Mouse (Mus musculus) ovary, postnatal 10 days (tissue): ENCODE data around the gene Fcgrt.
"Not testable (repeated sequence)": the region's sequence is repeated elsewhere in the genome, so short reads cannot be mapped to it uniquely, and the experiment has no call there.

ENCODE experiments used
- DNase-seq: peaks from one replicate; pipeline ENCODE4 v3.0.0; 2022; ENCODE audit warnings: low spot score

Fcgrt gene

DNA sequence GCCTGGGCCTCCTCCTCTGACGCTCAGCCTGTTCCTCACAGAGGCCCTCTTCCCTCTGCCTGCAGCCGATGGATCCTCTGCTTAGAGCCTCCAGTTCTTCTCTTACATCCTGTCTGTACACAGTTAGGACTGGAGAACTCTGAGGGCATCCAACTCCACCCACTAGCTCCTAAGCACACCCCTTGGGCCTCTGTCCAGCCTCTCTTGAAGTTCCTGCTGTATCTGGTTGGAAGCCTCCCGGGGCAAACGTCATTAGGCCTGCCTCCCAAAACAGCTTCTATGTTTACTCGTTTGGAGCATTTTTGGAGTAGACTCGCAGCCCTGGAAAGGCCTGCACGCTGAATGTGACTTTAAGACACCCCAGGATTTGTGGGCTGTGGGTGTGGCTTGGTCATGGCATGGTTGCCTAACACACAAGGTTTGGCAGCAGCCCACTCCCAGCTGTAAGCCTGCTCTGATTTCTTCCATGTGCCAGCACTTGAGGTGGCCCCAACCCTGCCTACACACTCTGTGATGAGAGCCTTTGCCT is at the start of gene Fcgrt:
Fcgrt (minus strand) TSS at position 200 of the 529 bp plus-strand sequence.
- DNase-seq = peak; percentile 70

DNA sequence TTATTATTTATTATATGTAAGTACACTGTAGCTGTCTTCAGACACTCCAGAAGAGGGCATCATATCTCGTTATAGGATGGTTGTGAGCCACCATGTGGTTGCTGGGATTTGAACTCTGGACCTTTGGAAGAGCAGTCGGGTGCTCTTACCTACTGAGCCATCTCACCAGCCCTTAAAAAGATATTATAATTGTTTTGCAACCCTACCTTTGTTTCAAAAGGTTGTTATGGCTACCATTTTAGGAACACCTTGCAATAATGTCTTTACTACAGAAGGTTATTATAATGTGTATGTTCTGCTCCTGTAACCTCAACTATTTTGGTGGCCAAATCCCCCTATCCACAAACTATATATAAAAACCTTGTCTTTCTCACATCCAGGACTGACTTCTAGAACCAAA is 49.4 kb upstream of the Fcgrt start:
- not testable (repeated sequence) for DNase-seq

DNA sequence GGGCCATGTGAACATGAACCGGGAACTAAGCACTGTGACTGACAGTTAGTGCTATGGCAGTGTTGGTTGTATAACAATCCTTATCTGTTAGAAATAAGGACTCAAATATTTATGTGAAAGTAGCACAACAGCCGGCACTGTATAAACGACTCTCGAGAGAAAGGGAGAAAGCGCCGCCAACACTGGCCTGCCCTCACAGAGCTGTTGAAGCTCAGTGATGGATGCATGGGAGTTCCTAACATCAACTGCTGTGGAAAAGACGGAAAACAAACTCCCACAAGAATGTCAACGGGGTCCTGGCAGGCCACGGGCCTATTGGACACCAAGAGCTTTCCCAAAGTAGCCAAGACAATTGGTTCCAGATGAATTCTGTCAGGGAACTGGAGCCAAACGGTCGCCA is 47.7 kb upstream of the Fcgrt start:
- DNase-seq = peak; percentile 33

DNA sequence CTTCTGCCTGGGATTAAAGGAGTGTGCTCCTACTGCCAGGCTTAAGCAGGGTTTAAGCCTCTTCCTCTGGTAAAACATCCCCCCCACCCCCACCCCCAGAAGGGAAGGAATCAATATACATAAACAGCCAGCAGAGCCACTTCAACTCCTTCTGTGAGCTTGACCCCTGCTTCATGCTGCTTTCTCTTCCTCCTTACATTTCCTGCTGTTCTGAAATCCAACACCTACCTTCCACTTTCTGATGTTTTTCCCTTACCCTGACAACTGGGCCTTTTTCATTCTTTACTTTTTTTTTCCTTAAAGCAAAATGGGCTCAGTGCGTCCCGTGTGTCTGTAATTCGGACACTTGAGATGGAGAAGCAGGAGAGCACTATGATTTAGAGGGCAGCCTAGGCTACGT is 46.7 kb upstream of the Fcgrt start:
- no peak for DNase-seq

DNA sequence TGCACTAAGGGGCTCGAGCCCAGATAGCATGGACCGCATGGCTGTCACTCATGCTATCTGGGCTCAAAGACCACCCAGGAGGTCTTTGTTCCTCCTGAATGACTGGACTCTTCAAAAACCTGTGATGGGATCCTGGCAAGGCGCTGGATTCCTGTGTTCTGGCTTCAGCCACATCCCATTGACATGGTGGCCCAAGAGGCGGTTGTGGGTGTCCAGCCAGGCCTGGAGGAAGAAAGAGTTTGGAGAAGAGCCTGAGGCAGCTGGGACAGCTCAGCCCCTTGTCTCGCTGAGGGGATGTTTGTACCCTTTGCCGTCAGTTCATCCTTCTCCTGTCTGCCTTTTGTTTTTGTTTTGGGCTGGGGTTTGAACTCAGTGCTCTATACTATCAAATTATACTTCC is 45.9 kb upstream of the Fcgrt start:
- DNase-seq = no peak

DNA sequence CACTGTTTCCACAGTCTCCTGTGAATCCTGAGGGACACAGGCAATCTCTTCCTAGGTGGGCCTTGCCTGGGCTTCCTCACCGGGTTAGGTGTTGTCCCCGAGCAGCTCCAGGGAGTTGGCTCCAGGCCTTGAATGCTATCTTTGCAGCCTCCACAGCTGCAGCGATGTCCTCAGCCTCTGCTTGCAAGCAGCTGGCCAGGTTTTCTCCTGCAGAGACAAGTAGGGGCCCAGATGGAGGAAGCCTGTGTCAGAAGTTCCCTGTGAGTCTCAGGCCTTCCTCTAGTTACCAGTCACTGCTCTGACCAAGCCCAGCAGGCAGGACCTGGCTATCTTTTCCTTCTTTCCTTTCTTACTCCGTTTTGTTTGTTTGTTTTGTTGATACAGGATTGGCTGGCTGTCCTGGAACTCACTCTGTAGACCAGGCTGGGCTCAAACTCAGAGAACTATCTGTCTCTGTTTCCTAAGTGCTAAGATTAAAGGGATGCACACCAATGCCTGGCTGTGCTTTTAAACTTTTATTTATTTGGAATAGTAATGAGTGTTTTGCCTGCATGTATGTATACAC is 45.0 kb upstream of the Fcgrt start:
- DNase-seq = no peak

DNA sequence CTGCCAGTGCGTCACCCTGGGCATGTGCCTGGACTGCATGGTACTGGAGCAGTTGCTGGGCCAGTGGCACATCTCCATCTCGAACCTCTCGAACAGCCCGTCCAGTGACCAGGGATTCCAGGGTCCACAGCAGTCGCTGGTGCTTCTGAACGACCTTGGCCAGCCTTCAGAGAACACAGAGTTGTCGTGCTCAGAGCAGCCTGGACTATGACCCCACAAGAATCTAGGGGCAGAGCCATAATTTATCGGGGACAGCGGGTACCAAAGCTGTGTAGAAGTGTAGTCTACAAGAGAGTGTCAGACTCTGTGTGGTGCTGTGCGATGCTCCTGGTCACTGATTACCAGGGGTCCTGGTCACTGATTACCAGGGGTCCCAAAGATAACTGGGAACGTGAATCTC is 44.2 kb upstream of the Fcgrt start:
- no peak for DNase-seq

DNA sequence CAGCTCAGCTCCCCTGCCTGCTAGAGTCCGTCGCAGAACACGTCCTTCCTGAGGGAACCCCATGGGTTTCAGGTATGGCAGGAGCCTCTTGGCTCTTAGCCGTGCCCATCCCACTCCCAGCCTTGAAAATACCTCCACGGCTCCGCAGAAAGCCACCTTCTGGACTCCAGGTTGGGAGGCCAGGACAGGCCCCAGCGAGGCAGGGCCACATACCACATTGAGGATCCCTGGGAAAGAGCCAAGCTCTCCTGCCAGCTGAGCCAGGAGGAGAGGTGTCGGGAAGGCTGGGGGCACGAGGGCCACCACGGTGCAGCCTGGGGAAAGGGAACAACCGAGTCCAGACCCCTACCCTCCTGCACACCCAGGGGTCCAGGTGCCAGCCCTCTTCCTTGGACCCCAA is 43.6 kb upstream of the Fcgrt start:
- DNase-seq = no peak

DNA sequence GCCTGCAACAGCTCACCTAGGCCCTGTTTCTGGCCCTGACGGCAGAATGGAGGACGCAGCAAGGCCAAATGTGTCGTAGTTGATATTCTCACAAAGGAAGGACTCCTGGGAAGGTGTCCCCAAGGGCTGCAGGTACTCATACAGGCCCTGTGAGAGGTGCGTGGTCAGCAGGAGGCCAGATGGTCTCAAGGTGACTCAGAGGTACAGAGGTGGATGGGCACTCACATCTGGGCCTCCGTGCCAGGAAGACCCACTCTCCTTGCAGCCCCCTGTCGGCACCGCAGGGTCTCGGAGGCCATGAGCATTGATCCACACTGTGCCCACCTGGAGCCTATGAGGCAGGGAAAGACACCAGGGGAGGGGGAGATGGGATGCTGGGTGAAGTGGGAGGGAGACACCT is 41.8 kb upstream of the Fcgrt start:
- DNase-seq = no peak

DNA sequence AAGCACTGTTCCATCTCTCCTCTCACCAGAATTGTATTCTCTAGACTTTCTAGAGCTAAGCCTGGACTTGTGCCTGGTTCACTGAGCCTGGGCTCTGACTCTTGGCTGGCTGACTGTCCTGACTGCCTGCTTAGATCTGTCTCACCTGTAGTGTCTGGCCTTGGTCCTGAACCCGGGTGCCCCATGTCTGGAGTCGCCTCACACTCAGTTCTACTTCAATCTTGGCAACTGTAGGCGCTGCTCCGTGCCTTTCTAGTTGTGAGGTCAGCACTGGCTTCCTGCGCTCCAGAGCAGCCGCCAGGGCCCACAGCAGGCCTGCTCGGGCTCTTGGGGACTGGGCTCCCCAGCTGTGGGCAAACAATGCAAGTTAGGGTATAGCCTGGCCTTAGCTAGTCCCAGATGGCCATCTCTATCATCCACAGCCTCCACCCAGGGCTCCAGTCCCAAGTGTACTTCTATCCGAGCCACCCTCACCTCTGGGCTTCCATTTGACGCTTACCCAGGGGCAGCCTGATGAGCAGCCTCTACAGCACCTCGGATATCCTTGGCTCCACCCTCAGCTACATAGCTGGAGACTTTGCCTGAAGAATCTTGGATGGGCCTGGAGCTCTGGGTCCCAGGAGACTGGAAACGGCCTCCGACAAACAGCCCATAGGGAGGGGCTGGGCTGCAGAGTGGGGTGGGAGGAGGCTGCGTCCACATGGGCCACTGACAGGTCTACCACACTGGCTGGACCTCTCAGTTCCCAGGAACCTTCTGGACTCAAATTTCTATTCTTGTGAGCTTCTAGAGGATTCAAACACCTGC is 40.9 kb upstream of the Fcgrt start:
- no peak for DNase-seq

DNA sequence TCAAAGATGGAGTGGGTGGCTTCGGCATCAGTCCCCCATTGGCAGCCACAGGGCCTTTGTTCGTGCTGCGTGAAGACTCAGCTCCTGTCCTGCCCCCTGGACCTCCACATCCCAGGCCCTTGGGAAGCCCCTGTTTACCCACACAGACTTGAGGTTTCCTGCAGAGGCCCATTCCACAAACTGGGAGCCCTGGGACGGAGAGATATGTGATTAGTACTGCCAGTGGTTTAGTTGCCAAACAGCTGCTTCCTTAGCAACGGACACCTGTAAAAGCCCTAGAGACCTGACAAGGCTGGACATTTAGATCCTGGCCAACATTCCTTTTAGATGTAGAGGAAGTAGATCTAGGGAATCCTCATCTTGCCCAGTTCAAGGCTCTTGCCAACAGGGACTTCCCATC is 38.3 kb upstream of the Fcgrt start:
- no peak for DNase-seq

DNA sequence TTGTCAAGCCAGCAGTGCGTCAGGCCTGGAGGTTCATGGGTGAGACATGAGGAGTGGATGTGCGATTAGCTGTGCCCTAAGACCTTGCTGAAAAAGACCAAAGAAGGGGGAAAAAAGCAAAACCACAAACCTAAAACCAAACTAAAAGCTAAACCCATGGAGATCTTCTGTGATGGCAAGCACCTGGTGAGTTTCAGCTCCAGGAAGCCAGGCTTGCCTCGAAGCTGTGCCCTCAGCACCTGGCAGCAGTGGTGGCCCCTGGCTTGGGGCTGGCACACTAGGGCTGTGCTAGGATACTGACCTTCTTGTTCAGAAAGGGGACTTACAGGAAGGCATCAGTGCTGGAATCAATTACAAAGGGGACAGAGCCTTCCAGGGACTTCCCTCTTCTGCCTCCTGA is 37.7 kb upstream of the Fcgrt start:
- DNase-seq = no peak

DNA sequence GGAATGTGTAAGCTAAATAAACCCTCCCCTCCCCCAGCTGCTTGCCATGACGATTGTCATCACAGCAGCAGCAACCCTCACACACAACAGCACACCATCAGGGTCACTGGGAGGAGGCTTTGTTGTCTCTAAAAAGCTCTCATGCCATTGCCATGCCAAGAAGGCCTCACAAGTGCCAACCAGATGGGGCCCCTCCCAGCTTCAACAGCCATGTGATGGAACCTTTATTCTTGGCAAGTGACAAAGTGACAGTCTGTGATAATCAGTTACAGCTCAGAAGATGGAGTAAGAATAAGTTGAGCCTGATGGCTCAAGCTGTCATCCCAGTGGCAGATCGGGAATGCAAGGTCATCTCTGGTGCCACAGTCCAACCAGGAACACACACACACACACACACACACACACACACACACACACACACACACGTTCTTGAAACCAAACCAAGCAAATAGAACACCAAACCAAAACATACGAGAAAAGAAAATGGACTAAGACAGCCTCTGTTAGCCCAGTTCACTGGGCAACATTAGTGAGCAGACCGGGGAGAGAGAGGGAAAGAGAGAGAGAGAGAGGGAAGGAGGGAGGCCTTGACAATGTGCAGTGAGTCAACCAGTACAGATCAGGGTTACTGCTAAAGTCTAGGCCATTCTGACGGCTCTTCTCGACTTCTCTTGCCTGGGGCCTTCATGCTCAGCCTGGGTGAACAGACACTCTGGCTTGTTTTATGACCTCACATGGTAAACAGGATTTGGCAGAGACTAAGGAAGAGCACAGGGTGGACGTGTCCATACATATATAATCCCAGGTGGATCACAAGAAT is 36.5 kb upstream of the Fcgrt start:
- no peak for DNase-seq

DNA sequence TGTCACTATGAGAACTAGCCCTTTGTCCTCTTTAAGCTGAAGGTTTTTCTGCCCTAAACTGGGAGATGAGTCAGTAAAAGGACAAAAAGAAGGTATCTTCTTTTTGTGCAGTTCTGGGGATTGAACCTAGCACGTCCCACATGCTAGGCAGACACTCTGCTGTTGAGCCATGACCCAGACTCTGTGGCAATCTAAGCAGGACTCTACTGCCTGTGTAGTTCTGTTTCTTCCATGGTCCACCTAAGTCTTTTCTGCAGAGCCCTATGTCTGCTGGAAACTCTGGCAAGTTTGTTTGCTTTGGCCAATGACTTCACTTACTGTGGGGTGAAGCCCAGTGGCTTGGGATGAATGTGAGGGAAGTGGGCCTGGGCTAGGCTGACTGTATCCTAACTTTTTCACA is 34.8 kb upstream of the Fcgrt start:
- no peak for DNase-seq

DNA sequence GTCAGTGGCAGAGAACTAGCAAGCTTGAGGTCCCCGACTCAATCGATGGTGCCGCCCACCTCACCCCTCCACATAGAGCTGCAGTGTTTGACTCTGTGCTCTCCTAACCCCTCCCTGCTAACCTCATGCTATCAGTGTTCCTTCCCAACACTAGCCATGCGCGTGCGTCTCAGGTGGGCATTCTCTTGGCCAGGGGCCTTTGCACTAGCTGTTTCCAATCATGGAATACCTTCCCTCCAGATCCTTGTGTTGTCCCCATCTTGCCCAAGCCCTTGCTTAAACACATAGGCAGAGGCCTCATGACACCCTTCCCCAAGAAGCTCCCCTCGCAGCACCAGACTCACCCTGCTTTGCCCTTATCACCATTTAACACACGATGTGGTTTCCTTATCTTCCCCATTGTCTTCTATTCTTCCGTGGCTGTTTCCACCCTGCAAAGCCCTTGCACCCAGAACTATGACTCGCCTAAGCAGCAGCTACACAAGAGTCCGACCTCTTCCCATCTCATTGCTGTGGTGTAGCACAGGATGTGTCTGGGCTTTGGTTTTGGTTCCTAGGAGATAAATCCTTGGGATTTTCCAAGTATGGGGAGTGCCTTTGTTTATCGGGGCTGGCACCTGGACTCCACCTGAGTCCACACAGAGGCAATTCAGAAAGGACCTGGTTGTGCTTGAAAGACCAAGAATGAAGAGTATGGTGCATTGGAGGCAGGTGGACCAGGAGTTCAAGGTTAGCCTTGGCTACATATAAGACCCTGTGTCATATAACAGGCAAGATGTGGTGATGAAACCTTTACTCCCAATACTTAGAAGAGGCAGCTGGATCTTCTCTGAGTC is 33.7 kb upstream of the Fcgrt start:
- DNase-seq = no peak

DNA sequence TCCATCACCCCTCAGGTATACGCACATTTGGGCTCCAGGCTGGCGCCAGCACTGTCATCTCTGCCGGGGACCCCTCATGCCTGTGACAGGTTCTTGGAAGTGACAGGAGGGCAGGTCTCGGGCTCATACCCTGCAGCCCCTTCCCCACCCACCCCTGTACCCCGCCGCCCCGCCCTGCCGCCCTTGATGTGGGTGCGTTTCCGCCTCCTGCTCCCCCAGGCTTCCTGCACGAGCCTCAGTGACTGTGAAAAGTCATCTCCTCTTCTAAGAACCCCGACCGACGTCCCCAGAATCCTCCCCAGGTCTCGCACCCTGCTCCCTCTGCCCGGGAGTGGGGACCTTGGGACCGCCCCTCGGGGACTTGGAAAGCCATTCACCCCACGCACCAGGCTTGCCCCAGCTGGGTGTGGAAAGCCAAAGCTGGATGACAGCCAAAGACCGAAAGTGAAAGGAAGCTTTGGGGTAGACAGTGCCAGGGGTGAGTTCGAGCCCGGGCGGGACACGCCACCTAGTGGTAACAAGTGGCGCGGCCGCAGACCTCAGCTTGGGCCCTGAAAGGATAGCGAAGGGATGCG is 32.4 kb upstream of the Fcgrt start, which contains the start of the genes Gm45713 and Flt3l:
Gm45713 (minus strand) TSS at position 239 of the 575 bp plus-strand sequence.
Flt3l (minus strand) TSS at position 440 of the 575 bp plus-strand sequence.
- peak; percentile 93 for DNase-seq

DNA sequence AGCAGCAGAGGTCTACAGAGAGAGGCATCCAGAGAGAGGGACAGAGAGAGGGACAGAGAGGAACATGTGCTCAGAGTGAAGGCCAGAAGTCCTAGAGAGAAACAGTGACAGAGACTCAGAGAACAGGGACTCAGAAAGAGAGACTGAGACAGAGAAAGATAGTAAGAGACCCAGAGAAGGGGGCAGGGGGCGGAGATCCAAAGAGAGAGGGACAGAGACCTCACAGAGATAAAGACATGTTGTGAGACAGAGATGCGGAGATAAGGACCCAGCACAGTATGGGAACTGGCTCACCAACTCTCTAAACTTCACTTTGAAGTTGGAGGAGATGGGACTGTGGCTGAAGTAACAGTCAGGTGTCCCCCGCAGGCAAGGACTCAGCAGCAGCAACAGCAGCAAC is 31.7 kb upstream of the Fcgrt start:
- no peak for DNase-seq

DNA sequence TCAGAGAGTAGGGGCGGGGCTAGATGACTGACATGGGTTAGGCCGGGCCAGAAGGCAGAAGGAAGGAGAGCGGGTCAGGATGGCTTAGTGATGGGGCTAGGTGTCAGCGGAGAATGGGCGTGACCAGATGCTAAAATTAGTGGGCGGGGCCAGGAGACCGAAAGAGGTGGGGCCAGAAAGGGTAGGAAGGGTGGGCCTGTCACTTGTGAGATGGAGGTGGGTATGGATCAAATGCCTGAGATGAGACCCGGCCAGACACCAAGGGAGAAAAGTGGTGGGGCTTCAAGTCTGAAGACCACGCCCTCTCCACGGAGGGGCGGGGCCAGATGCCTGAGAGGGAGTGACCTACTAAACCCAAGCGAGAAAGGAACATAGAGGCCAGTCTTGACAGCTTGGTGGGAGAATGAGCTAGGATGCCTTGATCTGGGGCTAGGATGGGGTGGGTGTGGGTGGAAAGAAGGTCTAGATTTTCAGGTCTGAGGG is 30.9 kb upstream of the Fcgrt start:
- DNase-seq = no peak

DNA sequence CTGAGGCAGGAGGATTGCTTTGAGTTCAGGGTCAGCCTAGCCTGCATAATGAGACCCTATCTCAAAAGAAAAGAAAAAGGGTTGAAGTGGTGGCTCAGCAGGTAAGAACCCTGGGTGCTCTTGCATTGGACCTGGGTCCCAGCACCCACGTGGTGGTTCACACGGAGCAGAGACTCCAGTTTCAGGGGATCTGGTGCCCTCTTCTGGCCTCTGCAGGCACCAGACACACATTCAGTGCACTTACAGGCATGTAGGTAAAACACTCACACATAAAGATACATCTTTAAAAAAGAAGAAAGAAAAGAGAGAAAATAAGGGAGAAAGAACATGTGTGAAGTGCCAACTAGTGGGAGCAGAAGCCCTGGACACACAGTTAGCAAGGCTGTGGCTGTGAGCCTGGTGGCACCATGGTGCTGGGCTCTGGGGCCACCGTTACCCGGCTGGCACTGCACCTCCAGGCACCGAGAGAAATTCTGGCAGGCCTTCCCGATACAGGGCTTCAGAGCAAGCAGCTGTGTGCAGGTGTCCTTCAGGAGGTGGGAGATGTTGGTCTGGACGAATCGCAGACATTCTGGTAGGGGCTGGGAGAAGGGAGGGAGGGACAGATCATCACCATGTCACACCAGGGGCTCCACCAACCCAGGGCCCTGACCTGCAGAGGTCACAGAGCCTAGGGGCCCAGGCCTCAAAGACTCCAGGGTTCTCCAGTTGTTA is 30.0 kb upstream of the Fcgrt start:
- DNase-seq = no peak

DNA sequence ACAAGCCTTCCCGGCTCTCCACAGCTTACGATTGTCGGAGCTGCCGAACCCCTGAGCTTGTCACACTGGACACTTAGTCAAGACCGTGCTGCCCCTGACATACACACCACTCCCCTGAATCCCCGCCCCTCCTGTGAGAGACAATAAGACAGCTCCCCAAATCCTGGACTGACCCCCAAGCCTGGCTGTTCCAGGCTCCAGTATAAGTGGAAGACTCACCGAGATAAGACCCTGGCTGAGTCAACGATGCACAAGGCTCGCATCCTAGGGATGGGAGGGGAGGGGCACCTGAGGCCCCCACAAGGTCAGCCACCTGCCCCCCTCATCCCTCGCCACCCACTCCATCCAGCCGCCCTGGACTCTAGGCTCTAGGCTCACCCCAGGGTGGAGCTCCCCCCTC is 28.2 kb upstream of the Fcgrt start:
- DNase-seq = no peak
